Mouse (Mus musculus) heart, embryonic 16.5 days (tissue): Measurements from ENCODE around the gene Gm1043. TPM values are rescaled to one million over a fixed set of nuclear protein-coding genes. Genes with fewer than 3 reads are reported as not detected.

Experiments
- ATAC-seq: fragments of 200-750 bp; cut with Nextera tagmentation; replicated peaks from 2 replicates; pipeline ENCODE4 v1.8.0; 2017; ENCODE audit warnings: moderate number of reproducible peaks; ENCODE audit not compliant: insufficient read depth, low FRiP score; ENCODE audit errors: extremely low read depth
- H3K27ac ChIP-seq: fragments of 300-500 bp; sonication (generic); 2 replicates; pipeline ENCODE4 v1.5.1; 2014; ENCODE audit warnings: mild to moderate bottlenecking, low read length, control low read depth, moderate library complexity
- H3K27me3 ChIP-seq: fragments of 300-500 bp; sonication (generic); 2 replicates; pipeline ENCODE4 v1.6.1; 2014; ENCODE audit warnings: low read length, mixed read lengths; ENCODE audit not compliant: control insufficient read depth, insufficient read depth
- H3K36me3 ChIP-seq: fragments of 300-500 bp; sonication (generic); 2 replicates; pipeline ENCODE4 v1.6.1; 2014; ENCODE audit not compliant: control insufficient read depth, insufficient read depth
- H3K4me1 ChIP-seq: fragments of 300-500 bp; sonication (generic); 2 replicates; pipeline ENCODE4 v1.6.1; 2014; ENCODE audit warnings: low read length, mixed read lengths; ENCODE audit not compliant: control insufficient read depth, insufficient read depth
- H3K4me2 ChIP-seq: fragments of 300-500 bp; sonication (generic); 2 replicates; pipeline ENCODE4 v1.6.1; 2014; ENCODE audit warnings: low read depth, mild to moderate bottlenecking, control low read depth, low read length
- H3K4me3 ChIP-seq: fragments of 300-500 bp; sonication (generic); 2 replicates; pipeline ENCODE4 v1.5.1; 2014; ENCODE audit warnings: mild to moderate bottlenecking, control low read depth, low read length
- H3K9ac ChIP-seq: fragments of 300-500 bp; sonication (generic); 2 replicates; pipeline ENCODE4 v1.6.1; 2014; ENCODE audit warnings: low read length, control low read depth
- H3K9me3 ChIP-seq: fragments of 300-500 bp; sonication (generic); replicated peaks from 2 replicates; pipeline ENCODE4 v1.6.1; 2016; ENCODE audit warnings: low read length; ENCODE audit not compliant: control insufficient read depth
- WGBS: fragments of 180-500 bp; shearing (Covaris S2); extraction: QIAGEN DNeasy Blood & Tissue Kit; methylation state at CpG from one replicate; pipeline ENCODE4 v1.1.7; 2014; 5-methylcytosine and 5-hydroxymethylcytosine counted together
- polyA plus RNA-seq: library from polyadenylated mRNA; unstranded; fragments of >200 nt; fragmentation: Nextera tagmentation; extraction: Ambion mirVana; gene quantifications from 2 replicates; pipeline ENCODE4 v1.2.1, GENCODE M21; 2015

Gm1043 gene
- polyA plus RNA-seq, 1 experiment from 2014 or later, result not detected

DNA sequence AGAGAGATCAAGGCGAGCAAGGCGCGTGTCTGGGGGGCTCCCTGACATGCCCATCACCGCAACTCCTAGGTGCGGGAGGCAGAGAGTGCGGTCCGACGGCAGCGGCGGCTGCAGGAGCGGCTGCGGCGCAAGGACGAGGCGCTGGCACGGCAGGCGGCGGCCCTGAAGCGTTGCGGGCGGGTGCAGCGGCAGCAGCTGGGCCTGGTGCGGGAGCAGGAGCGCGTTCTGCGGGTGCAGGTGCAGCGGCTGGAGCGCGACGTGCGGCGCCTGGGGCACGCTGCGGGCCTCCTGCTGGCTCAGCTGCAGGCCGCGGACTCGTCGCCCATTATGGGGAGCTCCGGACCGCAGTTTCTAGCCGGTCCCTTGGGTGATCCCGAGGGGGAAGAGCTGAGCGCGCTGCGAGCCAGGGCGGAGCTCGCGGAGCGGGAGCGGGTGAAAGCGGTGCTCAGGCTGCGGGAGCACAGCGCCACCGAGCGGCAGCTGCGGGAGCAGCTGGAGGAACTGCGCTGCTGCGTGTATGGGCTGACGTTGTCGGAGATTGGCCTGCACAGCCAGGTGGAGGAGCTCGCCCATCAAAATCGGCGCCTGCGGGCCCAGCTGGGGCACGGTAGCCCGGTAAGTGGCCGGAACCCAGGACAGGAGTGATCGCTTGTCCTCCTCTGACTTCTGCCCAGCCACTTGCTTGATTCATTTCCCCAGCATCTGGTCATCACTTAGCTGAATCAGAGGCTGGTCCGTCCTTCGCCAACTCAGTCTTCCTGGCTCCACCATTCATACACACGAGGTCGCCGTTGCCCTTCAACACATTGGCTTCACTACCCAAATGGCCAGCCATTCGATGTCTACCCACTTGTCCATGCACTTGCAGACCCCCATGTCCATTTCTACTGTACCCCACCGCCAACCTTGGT lies 78.0 kb downstream of the Gm1043 start:
- no peak for ATAC-seq
- Histone ChIP-seq H3K9me3 (no peaks in the 10 kb centered on the region), H3K4me1 (no peaks in the 10 kb centered on the region), H3K4me3 (peak overlapping the region; percentile 39), H3K4me2 (peak overlapping the region; percentile 58), H3K27ac (no peak overlapping the region), H3K9ac (no peak overlapping the region), H3K27me3 (peaks cover 63% of the 10 kb centered on the region), H3K36me3 (no peaks in the 10 kb centered on the region)
- WGBS, result 7% methylated on average over 75 of the region's 75 CpGs

DNA sequence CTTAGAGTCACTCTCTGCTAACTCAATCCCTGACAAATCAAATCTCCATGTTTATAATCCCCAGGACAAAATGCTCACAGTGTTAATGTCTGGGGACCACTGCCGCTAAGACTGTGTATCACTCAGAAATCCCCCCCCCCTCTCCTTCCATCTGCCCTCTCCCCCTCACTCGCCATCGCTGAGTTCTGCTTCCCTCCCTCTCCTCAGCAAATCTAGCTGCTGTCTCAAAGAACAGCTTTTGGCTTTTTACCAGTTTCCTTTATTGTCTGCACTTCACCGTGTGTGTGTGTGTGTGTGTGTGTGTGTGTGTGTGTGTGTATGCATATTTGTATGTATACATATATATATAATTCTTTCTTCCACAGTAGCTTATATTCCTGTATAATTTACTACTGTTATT lies 91.3 kb downstream of the Gm1043 start:
- 51% methylated on average over 4 of the region's 4 CpGs for WGBS
- Histone ChIP-seq H3K27me3 (no peaks in the 10 kb centered on the region; the same call in 1 of the 2 replicates), H3K9ac (no peak overlapping the region), H3K4me1 (peaks cover 2% of the 10 kb centered on the region; the same call in 1 of the 2 replicates), H3K9me3 (no peaks in the 10 kb centered on the region), H3K27ac (no peak overlapping the region), H3K36me3 (no peaks in the 10 kb centered on the region), H3K4me2 (no peak overlapping the region), H3K4me3 (no peak overlapping the region)
- no peak for ATAC-seq

DNA sequence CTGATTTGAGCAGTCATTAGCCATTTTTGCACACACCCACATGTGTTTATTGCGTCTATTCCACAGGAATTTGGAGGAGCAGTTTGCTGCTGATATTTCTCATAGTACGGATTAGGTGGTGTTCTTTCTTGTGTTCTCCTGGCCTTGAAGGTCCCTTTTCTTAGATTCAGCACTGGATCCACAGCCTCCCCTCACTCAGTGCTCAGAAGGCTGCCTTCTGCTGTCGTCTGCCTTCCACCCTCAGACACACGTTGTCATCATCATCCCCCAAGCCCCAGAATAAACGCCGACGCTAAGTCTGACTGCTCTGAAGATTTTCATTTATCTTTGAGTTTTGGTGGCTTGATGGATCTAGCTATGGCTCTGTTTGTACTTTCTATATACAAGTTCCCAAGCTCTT lies 91.9 kb downstream of the Gm1043 start:
- WGBS, result 63% methylated on average over 7 of the region's 7 CpGs
- H3K36me3 ChIP-seq, result no peaks in the 10 kb centered on the region
- no peak overlapping the region for H3K9ac ChIP-seq
- no peak overlapping the region for H3K4me3 ChIP-seq
- H3K27ac ChIP-seq, result no peak overlapping the region
- no peaks in the 10 kb centered on the region; the same call in 1 of the 2 replicates for H3K27me3 ChIP-seq
- H3K4me1 ChIP-seq, result no peaks in the 10 kb centered on the region
- ATAC-seq, result no peak
- no peak overlapping the region for H3K4me2 ChIP-seq
- no peaks in the 10 kb centered on the region for H3K9me3 ChIP-seq

DNA sequence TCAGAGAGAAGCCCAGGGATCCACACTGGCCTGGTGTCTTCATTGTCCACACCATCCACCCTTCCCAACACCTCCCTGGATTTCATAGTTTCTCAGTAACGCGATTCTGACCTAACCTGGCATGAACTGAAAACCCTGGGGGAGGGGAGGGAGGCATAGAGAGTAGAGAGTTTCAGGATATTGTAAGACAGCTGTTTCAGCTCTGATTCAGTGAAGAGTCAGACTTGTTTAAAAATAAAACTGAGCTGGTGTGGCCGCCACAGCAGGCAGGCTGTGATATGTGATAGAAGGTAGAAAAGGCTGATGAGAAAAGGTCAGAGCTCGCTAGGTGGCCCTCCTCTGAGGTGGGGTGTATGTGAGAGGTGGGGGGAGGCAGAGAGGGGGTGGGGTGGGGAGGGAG lies 93.6 kb downstream of the Gm1043 start:
- WGBS, result 39% methylated on average over 4 of the region's 4 CpGs
- Histone ChIP-seq H3K4me2 (no peak overlapping the region), H3K4me1 (no peaks in the 10 kb centered on the region), H3K36me3 (no peaks in the 10 kb centered on the region), H3K27ac (no peak overlapping the region), H3K9ac (no peak overlapping the region), H3K9me3 (no peaks in the 10 kb centered on the region), H3K27me3 (no peaks in the 10 kb centered on the region; the same call in 1 of the 2 replicates), H3K4me3 (no peak overlapping the region)
- ATAC-seq, result no peak

DNA sequence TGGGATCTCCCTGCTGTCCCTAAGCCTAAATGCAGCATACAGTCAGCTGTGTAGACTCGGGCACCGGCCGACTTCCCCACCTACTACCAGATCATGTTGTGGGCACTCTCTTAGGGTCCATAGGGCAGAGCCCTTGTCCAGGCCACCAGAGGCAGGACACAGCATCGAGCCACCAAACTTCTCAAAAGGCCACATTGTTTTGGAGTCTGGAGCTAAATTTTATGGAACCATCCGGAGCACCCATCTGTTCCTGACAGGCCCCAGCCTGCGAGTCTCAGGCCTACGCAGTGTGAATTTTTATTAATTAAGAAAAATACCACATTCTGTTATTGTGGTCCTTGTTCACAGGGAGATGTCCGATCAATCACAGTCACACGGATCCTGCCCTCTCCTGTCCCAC lies 94.7 kb downstream of the Gm1043 start:
- Histone ChIP-seq H3K4me1 (no peaks in the 10 kb centered on the region), H3K27ac (no peak overlapping the region), H3K27me3 (no peaks in the 10 kb centered on the region; the same call in 1 of the 2 replicates), H3K9me3 (no peaks in the 10 kb centered on the region), H3K4me2 (no peak overlapping the region), H3K4me3 (no peak overlapping the region), H3K9ac (no peak overlapping the region), H3K36me3 (no peaks in the 10 kb centered on the region)
- 92% methylated on average over 9 of the region's 9 CpGs for WGBS
- ATAC-seq, result no peak

DNA sequence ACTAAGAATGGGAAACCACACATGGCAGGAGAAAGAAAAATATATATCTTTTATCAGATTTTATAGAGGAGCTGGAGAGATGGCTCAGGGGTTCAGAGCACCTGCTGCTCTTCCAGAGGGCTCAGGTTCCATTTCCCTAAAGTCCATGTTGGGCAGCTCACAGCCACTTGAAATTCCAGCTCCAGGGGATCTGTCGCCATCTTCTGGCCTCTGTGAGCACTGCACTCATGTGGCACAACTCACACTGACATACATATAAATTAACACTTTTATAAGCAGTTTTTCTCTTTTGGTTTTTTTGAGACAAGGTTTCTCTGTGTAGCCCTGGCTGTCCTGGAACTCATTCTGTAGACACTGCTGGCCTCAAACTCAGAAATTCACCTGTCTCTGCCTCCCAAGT lies 95.5 kb downstream of the Gm1043 start:
- Histone ChIP-seq H3K36me3 (no peaks in the 10 kb centered on the region), H3K4me3 (no peak overlapping the region), H3K9ac (no peak overlapping the region), H3K4me1 (no peaks in the 10 kb centered on the region), H3K27ac (no peak overlapping the region), H3K4me2 (no peak overlapping the region), H3K27me3 (peaks cover 3% of the 10 kb centered on the region; the same call in 1 of the 2 replicates), H3K9me3 (no peaks in the 10 kb centered on the region)
- no peak for ATAC-seq
- 52% methylated on average over 1 of the region's 1 CpGs for WGBS

DNA sequence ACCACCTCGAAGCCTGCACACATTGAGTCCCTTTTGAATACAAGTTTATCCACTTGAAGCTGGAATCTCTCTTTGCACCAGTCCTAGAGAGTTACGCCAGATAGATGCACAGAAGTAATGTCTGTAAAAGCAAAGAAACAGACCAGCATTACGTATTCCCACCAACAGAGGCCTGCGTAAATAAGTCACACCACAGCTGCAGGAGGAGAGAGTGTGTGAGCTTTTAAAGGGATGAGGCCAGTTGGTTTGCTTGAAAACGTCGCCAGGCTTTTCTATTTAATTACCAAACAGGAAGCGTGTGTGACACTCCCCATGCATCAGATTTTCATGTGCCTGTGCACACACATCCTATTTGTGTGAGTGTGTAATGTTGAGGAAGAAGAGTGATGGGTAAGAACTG lies 99.4 kb downstream of the Gm1043 start:
- no peak for ATAC-seq
- H3K4me3 ChIP-seq, result no peak overlapping the region
- 55% methylated on average over 7 of the region's 7 CpGs for WGBS

DNA sequence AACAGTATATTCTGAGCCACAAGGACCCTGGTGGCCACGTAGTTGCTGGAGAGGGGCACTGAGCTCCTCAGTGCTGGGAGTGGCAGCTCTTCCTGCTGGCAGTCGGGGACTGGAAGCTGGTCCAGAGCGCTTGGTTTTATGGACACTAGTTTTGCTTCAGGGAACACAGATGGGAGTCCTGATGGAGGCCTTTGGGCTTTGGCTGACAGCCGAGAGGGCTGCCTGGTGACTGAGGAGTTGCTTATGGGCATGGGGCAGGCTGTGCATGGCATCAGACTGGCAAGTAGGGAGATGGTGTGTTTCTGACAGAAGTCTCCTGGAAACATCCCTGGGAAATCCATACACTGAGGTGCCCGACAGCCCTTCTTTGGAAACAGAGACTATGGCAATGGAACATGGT lies 105.2 kb downstream of the Gm1043 start:
- Histone ChIP-seq H3K4me1 (no peaks in the 10 kb centered on the region), H3K27me3 (peaks cover 7% of the 10 kb centered on the region), H3K27ac (no peak overlapping the region), H3K36me3 (no peaks in the 10 kb centered on the region), H3K9me3 (no peaks in the 10 kb centered on the region), H3K9ac (no peak overlapping the region), H3K4me2 (no peak overlapping the region), H3K4me3 (no peak overlapping the region)
- WGBS, result 84% methylated on average over 5 of the region's 5 CpGs
- ATAC-seq, result no peak

More for the DNA sequence above, 99.4 kb downstream of the Gm1043 start:
- Histone ChIP-seq H3K27me3 (peaks cover 3% of the 10 kb centered on the region; the same call in 1 of the 2 replicates), H3K9me3 (no peaks in the 10 kb centered on the region), H3K9ac (no peak overlapping the region), H3K4me1 (no peaks in the 10 kb centered on the region), H3K27ac (no peak overlapping the region), H3K36me3 (no peaks in the 10 kb centered on the region), H3K4me2 (no peak overlapping the region)

DNA sequence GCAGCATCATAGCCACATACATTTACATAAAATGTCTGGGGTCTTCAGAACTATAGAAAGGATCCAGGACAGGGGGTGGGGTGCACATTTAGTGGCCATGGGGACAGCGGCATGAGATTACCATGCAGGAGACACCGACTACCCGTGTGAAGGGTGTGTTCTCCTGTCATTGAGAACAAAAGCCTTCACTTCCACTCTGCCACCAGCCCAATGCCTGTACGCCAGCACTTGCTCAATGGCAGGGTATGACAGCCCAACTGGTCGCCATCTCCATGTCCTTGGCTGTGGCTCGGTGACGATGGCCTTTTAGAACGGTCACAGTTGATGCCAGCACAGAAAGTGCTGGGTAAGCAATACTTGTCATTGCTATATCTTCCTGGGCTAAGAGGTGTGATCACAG lies 111.0 kb downstream of the Gm1043 start:
- no peak overlapping the region for H3K4me2 ChIP-seq
- peaks cover 14% of the 10 kb centered on the region for H3K4me1 ChIP-seq
- H3K27ac ChIP-seq, result no peak overlapping the region
- H3K4me3 ChIP-seq, result no peak overlapping the region
- no peak for ATAC-seq
- peaks cover 6% of the 10 kb centered on the region; the same call in 1 of the 2 replicates for H3K27me3 ChIP-seq
- H3K9ac ChIP-seq, result no peak overlapping the region
- WGBS, result 72% methylated on average over 8 of the region's 8 CpGs
- H3K9me3 ChIP-seq, result no peaks in the 10 kb centered on the region
- no peaks in the 10 kb centered on the region for H3K36me3 ChIP-seq
